Mouse (Mus musculus) forebrain, postnatal 0 days (tissue): ENCODE measurements around the gene Rrp15. TPM values are rescaled to one million over a fixed set of nuclear protein-coding genes. Genes with fewer than 3 reads are reported as not detected.

ENCODE experiments used
- ATAC-seq: fragments of 200-750 bp; cut with Nextera tagmentation; 2 replicates; pipeline ENCODE4 v1.8.0; 2017; ENCODE audit warnings: mild to moderate bottlenecking, moderate library complexity
- DNase-seq: peaks from one replicate; pipeline ENCODE4 v3.0.0-alpha.2; 2015
- H3K27ac ChIP-seq: fragments of 300-500 bp; sonication (generic); 2 replicates; pipeline ENCODE4 v1.5.1; 2014; ENCODE audit warnings: low read depth, mild to moderate bottlenecking, antibody characterized with exemption, low read length, moderate library complexity, mixed read lengths
- H3K27me3 ChIP-seq: fragments of 300-500 bp; sonication (generic); 2 replicates; pipeline ENCODE4 v1.6.1; 2014; ENCODE audit warnings: mild to moderate bottlenecking, low read length, mixed read lengths; ENCODE audit not compliant: insufficient read depth
- H3K36me3 ChIP-seq: fragments of 300-500 bp; sonication (generic); 2 replicates; pipeline ENCODE4 v1.6.1; 2014; ENCODE audit warnings: mild to moderate bottlenecking, moderate library complexity; ENCODE audit not compliant: insufficient read depth
- H3K4me1 ChIP-seq: fragments of 300-500 bp; sonication (generic); 2 replicates; pipeline ENCODE4 v1.6.1; 2014; ENCODE audit warnings: antibody characterized with exemption; ENCODE audit not compliant: insufficient read depth
- H3K4me2 ChIP-seq: fragments of 300-500 bp; sonication (generic); 2 replicates; pipeline ENCODE4 v1.6.1; 2014; ENCODE audit warnings: low read depth, mild to moderate bottlenecking, moderate library complexity
- H3K4me3 ChIP-seq: fragments of 300-500 bp; sonication (generic); 2 replicates; pipeline ENCODE4 v1.5.1; 2014; ENCODE audit warnings: low read depth, low read length, mixed read lengths
- H3K9ac ChIP-seq: fragments of 300-500 bp; sonication (generic); 2 replicates; pipeline ENCODE4 v1.6.1; 2014; ENCODE audit warnings: mild to moderate bottlenecking
- H3K9me3 ChIP-seq: fragments of 300-500 bp; sonication (generic); 2 replicates; pipeline ENCODE4 v1.6.1; 2016; ENCODE audit warnings: low read length
- CTCF ChIP-seq: sonication (generic); IDR thresholded peaks from 2 replicates; pipeline ENCODE4 v1.5.1; 2016; ENCODE audit warnings: antibody characterized with exemption, control low read depth, low read depth
- WGBS: fragments of 180-500 bp; shearing (Covaris S2); extraction: QIAGEN DNeasy Blood & Tissue Kit; methylation state at CpG from one replicate; pipeline ENCODE4 v1.1.7; 2014; 5-methylcytosine and 5-hydroxymethylcytosine counted together
- polyA plus RNA-seq: library from polyadenylated mRNA; unstranded; fragments of >200 nt; fragmentation: Nextera tagmentation; extraction: Ambion mirVana; gene quantifications from 2 replicates; pipeline ENCODE4 v1.2.1, GENCODE M21; 2015
- total RNA-seq: library from RNA; depleted of rRNA; stranded (reverse); fragments of >200 nt; gene quantifications from 2 replicates; pipeline ENCODE4 v1.2.3, GENCODE M21; 2014; rRNA removed

Rrp15 gene
- total RNA-seq (26.4 and 31.2 TPM in 2 replicates), polyA plus RNA-seq (24.2 and 25.2 TPM in 2 replicates)

- peak within 1 kb of the TSS; percentile 81 for H3K27ac ChIP-seq
- no peak for TF ChIP-seq CTCF
- no peaks in the 10 kb centered on the region; the same call in 1 of the 2 replicates for H3K36me3 ChIP-seq
Observed at GRCm38 (mm10) chr1:186748724-186749653, at the start of gene Rrp15. TSS of gene Rrp15 (minus strand) at chr1:186749358.

DNA sequence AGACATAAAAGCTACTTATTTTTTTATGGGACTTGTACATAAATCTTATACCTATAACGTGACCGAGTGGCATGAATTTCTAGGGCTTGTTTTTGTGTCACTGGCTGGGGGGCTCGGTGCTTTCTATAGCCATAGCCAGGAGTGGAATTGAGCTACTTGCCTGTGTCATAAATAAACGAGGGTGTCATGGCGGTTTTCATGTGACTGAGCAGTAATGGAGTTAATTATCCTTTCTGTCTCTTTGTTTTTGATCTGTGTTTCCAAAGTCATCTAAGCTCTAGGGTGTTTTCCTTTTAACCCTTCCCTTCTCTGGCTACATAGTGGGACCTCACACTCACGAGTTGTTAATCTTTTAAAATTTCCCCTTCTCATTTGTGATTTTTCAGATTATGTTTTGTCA lies 48.8 kb upstream of the Rrp15 start:
- H3K36me3 ChIP-seq, result no peaks in the 10 kb centered on the region
- no peak overlapping the region for H3K9ac ChIP-seq
- H3K4me1 ChIP-seq, result no peaks in the 10 kb centered on the region
- ATAC-seq, result no peak
- H3K4me2 ChIP-seq, result no peak overlapping the region
- no peak for TF ChIP-seq CTCF
- H3K27me3 ChIP-seq, result no peaks in the 10 kb centered on the region
- 31% methylated on average over 6 of the region's 6 CpGs for WGBS
- no peak overlapping the region for H3K27ac ChIP-seq
- no peak for DNase-seq
- no peaks in the 10 kb centered on the region for H3K9me3 ChIP-seq
- no peak overlapping the region for H3K4me3 ChIP-seq

More at GRCm38 (mm10) chr1:186748724-186749653, at the start of gene Rrp15:
- peaks cover 9% of the 10 kb centered on the region; the same call in 1 of the 2 replicates for H3K4me1 ChIP-seq
- H3K9ac ChIP-seq, result peak within 1 kb of the TSS; percentile 79
- ATAC-seq (peak; percentile 94), DNase-seq (peak; percentile 96)
- H3K9me3 ChIP-seq, result no peaks in the 10 kb centered on the region
- H3K4me3 ChIP-seq, result peak within 1 kb of the TSS; percentile 58
- H3K4me2 ChIP-seq, result peak within 1 kb of the TSS; percentile 67
- H3K27me3 ChIP-seq, result no peaks in the 10 kb centered on the region
- 2% methylated on average over 46 of the region's 46 CpGs for WGBS

DNA sequence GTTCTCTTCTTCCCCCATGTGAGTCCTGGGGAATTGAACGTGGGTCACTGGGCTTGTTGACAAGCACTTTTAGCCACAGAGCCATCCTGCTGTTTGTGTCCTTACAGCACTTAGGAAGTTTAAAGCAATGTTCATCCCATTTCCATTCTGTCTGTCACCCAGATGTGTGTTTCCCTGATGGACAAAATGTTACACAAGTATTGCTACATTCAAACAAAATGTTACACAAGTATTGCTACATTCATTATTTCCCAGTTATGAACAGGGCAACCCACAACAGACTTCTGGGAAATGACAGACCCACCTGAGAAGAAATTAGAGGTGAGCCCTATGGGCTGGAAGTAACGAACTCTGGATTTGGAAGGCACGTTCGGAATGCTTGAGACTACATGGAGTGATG lies 36.2 kb upstream of the Rrp15 start:
- H3K4me3 ChIP-seq, result no peak overlapping the region
- no peaks in the 10 kb centered on the region for H3K36me3 ChIP-seq
- H3K4me1 ChIP-seq, result no peaks in the 10 kb centered on the region
- no peak for ATAC-seq
- H3K27me3 ChIP-seq, result no peaks in the 10 kb centered on the region
- 82% methylated on average over 4 of the region's 4 CpGs for WGBS
- H3K9me3 ChIP-seq, result no peaks in the 10 kb centered on the region
- no peak for DNase-seq
- H3K9ac ChIP-seq, result no peak overlapping the region
- H3K4me2 ChIP-seq, result no peak overlapping the region
- no peak for TF ChIP-seq CTCF
- no peak overlapping the region for H3K27ac ChIP-seq

- no peak for TF ChIP-seq CTCF
- Histone ChIP-seq H3K9ac (no peak overlapping the region), H3K4me3 (no peak overlapping the region), H3K36me3 (no peaks in the 10 kb centered on the region), H3K4me1 (no peaks in the 10 kb centered on the region), H3K27ac (no peak overlapping the region), H3K27me3 (peaks cover 4% of the 10 kb centered on the region), H3K9me3 (no peaks in the 10 kb centered on the region), H3K4me2 (no peak overlapping the region)
- ATAC-seq, result no peak
- DNase-seq, result no peak
- 67% methylated on average over 2 of the region's 2 CpGs for WGBS
Observed at GRCm38 (mm10) chr1:186780826-186781225, 31.7 kb upstream of the Rrp15 start.

DNA sequence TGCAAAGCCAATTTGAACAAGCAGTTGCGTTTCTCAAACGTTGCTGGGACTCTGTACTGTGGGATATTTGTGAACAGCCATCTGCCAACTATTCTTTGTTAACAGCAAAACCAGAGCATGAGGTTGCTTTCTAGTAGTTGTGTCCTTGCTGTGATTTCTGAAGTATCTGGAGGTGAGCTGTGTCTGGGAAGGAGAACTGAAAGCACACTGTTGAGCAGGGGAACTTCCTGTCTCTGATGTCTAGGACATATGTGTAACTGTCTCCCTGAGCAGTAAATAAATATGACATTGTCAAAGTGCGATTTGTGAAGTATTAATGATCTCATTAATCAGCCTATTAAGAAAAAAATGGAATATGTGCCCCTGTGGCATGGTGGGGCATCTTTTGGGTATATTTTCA lies 24.0 kb upstream of the Rrp15 start:
- DNase-seq (peak; percentile 4), ATAC-seq (no peak)
- H3K4me2 ChIP-seq, result no peak overlapping the region
- no peak overlapping the region for H3K4me3 ChIP-seq
- H3K4me1 ChIP-seq, result no peaks in the 10 kb centered on the region
- 39% methylated on average over 3 of the region's 3 CpGs for WGBS
- H3K9ac ChIP-seq, result no peak overlapping the region
- TF ChIP-seq CTCF, result no peak
- no peaks in the 10 kb centered on the region for H3K9me3 ChIP-seq
- H3K27me3 ChIP-seq, result peaks cover 4% of the 10 kb centered on the region
- H3K27ac ChIP-seq, result no peak overlapping the region
- no peaks in the 10 kb centered on the region for H3K36me3 ChIP-seq

GRCm38 (mm10) chr1:186772547-186773077 lies 23.5 kb upstream of the Rrp15 start:
- WGBS, result 21% methylated on average over 8 of the region's 8 CpGs
- no peak overlapping the region for H3K9ac ChIP-seq
- no peak for TF ChIP-seq CTCF
- H3K4me2 ChIP-seq, result no peak overlapping the region
- H3K4me1 ChIP-seq, result no peaks in the 10 kb centered on the region
- H3K27ac ChIP-seq, result no peak overlapping the region
- no peaks in the 10 kb centered on the region for H3K9me3 ChIP-seq
- H3K4me3 ChIP-seq, result no peak overlapping the region
- DNase-seq (peak; percentile 43), ATAC-seq (peak; percentile 47; the same call in 1 of the 2 replicates)
- peaks cover 2% of the 10 kb centered on the region for H3K27me3 ChIP-seq
- no peaks in the 10 kb centered on the region for H3K36me3 ChIP-seq

DNA sequence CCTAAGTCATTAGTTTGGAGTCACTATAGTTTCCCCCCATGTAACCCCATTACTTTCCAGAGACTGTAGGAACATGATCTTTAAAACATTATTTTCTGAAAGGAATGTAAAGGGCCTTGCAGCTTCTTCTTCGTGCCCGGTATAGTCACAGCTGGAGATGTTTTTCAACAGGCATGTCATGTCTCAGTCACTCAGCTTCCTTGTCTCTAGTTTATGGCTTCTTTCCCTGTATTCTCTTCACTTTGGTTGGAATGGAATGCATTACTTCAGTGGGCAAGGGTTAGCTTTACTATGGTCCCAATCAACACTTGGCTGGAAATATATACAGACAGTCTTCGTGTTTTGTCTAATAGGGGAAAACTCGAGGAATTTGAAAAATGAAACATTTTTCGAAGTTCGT lies 22.8 kb upstream of the Rrp15 start:
- Histone ChIP-seq H3K36me3 (no peaks in the 10 kb centered on the region), H3K27me3 (peaks cover 2% of the 10 kb centered on the region; the same call in 1 of the 2 replicates), H3K4me1 (no peaks in the 10 kb centered on the region), H3K27ac (no peak overlapping the region), H3K4me3 (no peak overlapping the region), H3K4me2 (no peak overlapping the region), H3K9ac (no peak overlapping the region), H3K9me3 (no peaks in the 10 kb centered on the region)
- ATAC-seq, result no peak
- no peak for DNase-seq
- WGBS, result 76% methylated on average over 6 of the region's 6 CpGs
- TF ChIP-seq CTCF, result no peak
